Mouse (Mus musculus) embryonic facial prominence, embryonic 13.5 days (tissue): Measurements from ENCODE around the gene Dgkd. TPM values are rescaled to one million over a fixed set of nuclear protein-coding genes. Genes with fewer than 3 reads are reported as not detected.

Experiments
- ATAC-seq: fragments of 200-750 bp; cut with Nextera tagmentation; 2 replicates; pipeline ENCODE4 v1.8.0; 2017; ENCODE audit warnings: low read depth; ENCODE audit not compliant: insufficient number of reproducible peaks, insufficient read depth, low FRiP score, low TSS enrichment
- H3K27ac ChIP-seq: fragments of 300-500 bp; sonication (generic); 2 replicates; pipeline ENCODE4 v1.5.1; 2015; ENCODE audit warnings: moderate library complexity, mild to moderate bottlenecking, inconsistent platforms
- H3K27me3 ChIP-seq: fragments of 300-500 bp; sonication (generic); 2 replicates; pipeline ENCODE4 v1.6.1; 2015; ENCODE audit warnings: mild to moderate bottlenecking, inconsistent platforms
- H3K36me3 ChIP-seq: fragments of 300-500 bp; sonication (generic); 2 replicates; pipeline ENCODE4 v1.6.1; 2015; ENCODE audit warnings: mild to moderate bottlenecking, inconsistent platforms
- H3K4me1 ChIP-seq: fragments of 300-500 bp; sonication (generic); 2 replicates; pipeline ENCODE4 v1.6.1; 2015; ENCODE audit warnings: inconsistent platforms
- H3K4me2 ChIP-seq: fragments of 300-500 bp; sonication (generic); 2 replicates; pipeline ENCODE4 v1.6.1; 2015; ENCODE audit warnings: moderate library complexity, mild to moderate bottlenecking, inconsistent platforms
- H3K4me3 ChIP-seq: fragments of 300-500 bp; sonication (generic); 2 replicates; pipeline ENCODE4 v1.5.1; 2015; ENCODE audit warnings: mild to moderate bottlenecking, inconsistent platforms
- H3K9ac ChIP-seq: fragments of 300-500 bp; sonication (generic); 2 replicates; pipeline ENCODE4 v1.6.1; 2015; ENCODE audit warnings: mild to moderate bottlenecking, inconsistent platforms
- H3K9me3 ChIP-seq: fragments of 300-500 bp; sonication (generic); 2 replicates; pipeline ENCODE4 v1.6.1; 2016; ENCODE audit warnings: inconsistent platforms
- WGBS: fragments of 180-500 bp; shearing (Covaris S2); methylation state at CpG from one replicate; pipeline ENCODE4 v1.1.7; 2015; ENCODE audit warnings: mixed read lengths; 5-methylcytosine and 5-hydroxymethylcytosine counted together
- polyA plus RNA-seq: library from polyadenylated mRNA; unstranded; fragments of >200 nt; fragmentation: Nextera tagmentation; extraction: Ambion mirVana; gene quantifications from 2 replicates; pipeline ENCODE4 v1.2.1, GENCODE M21; 2015

The Dgkd gene
- polyA plus RNA-seq, 1 experiment from 2014 or later = 28.8 TPM

- WGBS = 58% methylated on average over 2 of the region's 2 CpGs
- Histone ChIP-seq H3K27ac (no peak overlapping the region), H3K4me2 (no peak overlapping the region), H3K9me3 (no peaks in the 10 kb centered on the region), H3K4me3 (no peak overlapping the region), H3K9ac (no peak overlapping the region), H3K27me3 (no peaks in the 10 kb centered on the region), H3K36me3 (no peaks in the 10 kb centered on the region; the same call in 1 of the 2 replicates), H3K4me1 (0 out of 2 replicates have a peak, but pooled peaks cover 4% of the 10 kb centered on the region)
- ATAC-seq = no peak
These were observed 39.4 kb downstream of the Dgkd start for GRCm38 (mm10) chr1:87892499-87892898.

GRCm38 (mm10) chr1:87893414-87893813, 40.3 kb downstream of the Dgkd start:
- H3K4me2 ChIP-seq = no peak overlapping the region
- 91% methylated on average over 4 of the region's 4 CpGs for WGBS
- no peak overlapping the region for H3K27ac ChIP-seq
- no peak overlapping the region for H3K4me3 ChIP-seq
- H3K36me3 ChIP-seq = no peaks in the 10 kb centered on the region
- H3K4me1 ChIP-seq = 0 out of 2 replicates have a peak, but pooled peaks cover 4% of the 10 kb centered on the region
- H3K9me3 ChIP-seq = no peaks in the 10 kb centered on the region
- H3K27me3 ChIP-seq = no peaks in the 10 kb centered on the region
- ATAC-seq = no peak
- no peak overlapping the region for H3K9ac ChIP-seq

- ATAC-seq = no peak
- H3K4me2 ChIP-seq = no peak overlapping the region
- WGBS = 93% methylated on average over 2 of the region's 2 CpGs
- no peaks in the 10 kb centered on the region for H3K9me3 ChIP-seq
- H3K36me3 ChIP-seq = no peaks in the 10 kb centered on the region
- no peak overlapping the region for H3K27ac ChIP-seq
- no peak overlapping the region for H3K4me3 ChIP-seq
- no peak overlapping the region for H3K9ac ChIP-seq
- no peaks in the 10 kb centered on the region for H3K27me3 ChIP-seq
- H3K4me1 ChIP-seq = no peaks in the 10 kb centered on the region
These were observed 43.8 kb downstream of the Dgkd start for GRCm38 (mm10) chr1:87896921-87897320.

GRCm38 (mm10) chr1:87899701-87900100, 46.6 kb downstream of the Dgkd start:
- 65% methylated on average over 2 of the region's 2 CpGs for WGBS

GRCm38 (mm10) chr1:87900979-87901378, 47.9 kb downstream of the Dgkd start:
- Histone ChIP-seq H3K36me3 (peaks cover 12% of the 10 kb centered on the region), H3K27ac (no peak overlapping the region), H3K4me1 (no peaks in the 10 kb centered on the region), H3K9me3 (no peaks in the 10 kb centered on the region), H3K4me2 (no peak overlapping the region), H3K27me3 (no peaks in the 10 kb centered on the region), H3K4me3 (no peak overlapping the region), H3K9ac (no peak overlapping the region)
- no peak for ATAC-seq
- WGBS = 79% methylated on average over 6 of the region's 6 CpGs

More at GRCm38 (mm10) chr1:87899701-87900100, 46.6 kb downstream of the Dgkd start:
- ATAC-seq = no peak
- no peak overlapping the region for H3K9ac ChIP-seq
- no peaks in the 10 kb centered on the region for H3K4me1 ChIP-seq
- peaks cover 12% of the 10 kb centered on the region for H3K36me3 ChIP-seq
- no peak overlapping the region for H3K4me2 ChIP-seq
- H3K27me3 ChIP-seq = no peaks in the 10 kb centered on the region
- H3K27ac ChIP-seq = no peak overlapping the region
- no peak overlapping the region for H3K4me3 ChIP-seq
- no peaks in the 10 kb centered on the region for H3K9me3 ChIP-seq

- Histone ChIP-seq H3K4me3 (no peak overlapping the region), H3K36me3 (peaks cover 18% of the 10 kb centered on the region), H3K9me3 (no peaks in the 10 kb centered on the region), H3K9ac (no peak overlapping the region), H3K4me2 (no peak overlapping the region), H3K27me3 (no peaks in the 10 kb centered on the region), H3K4me1 (no peaks in the 10 kb centered on the region), H3K27ac (no peak overlapping the region)
- ATAC-seq = no peak
These were observed 49.1 kb downstream of the Dgkd start for GRCm38 (mm10) chr1:87902186-87902585.

- Histone ChIP-seq H3K27ac (no peak overlapping the region), H3K9ac (no peak overlapping the region), H3K4me1 (no peaks in the 10 kb centered on the region), H3K27me3 (no peaks in the 10 kb centered on the region), H3K4me3 (no peak overlapping the region), H3K4me2 (no peak overlapping the region), H3K9me3 (no peaks in the 10 kb centered on the region), H3K36me3 (peaks cover 29% of the 10 kb centered on the region)
- WGBS = 92% methylated on average over 5 of the region's 5 CpGs
- ATAC-seq = no peak
These were observed 53.4 kb downstream of the Dgkd start for GRCm38 (mm10) chr1:87906361-87906956.

- 88% methylated on average over 2 of the region's 2 CpGs for WGBS
- H3K9ac ChIP-seq = no peak overlapping the region
- no peaks in the 10 kb centered on the region for H3K9me3 ChIP-seq
- H3K27me3 ChIP-seq = no peaks in the 10 kb centered on the region
- H3K27ac ChIP-seq = no peak overlapping the region
- peaks cover 22% of the 10 kb centered on the region for H3K36me3 ChIP-seq
- H3K4me3 ChIP-seq = no peak overlapping the region
- H3K4me1 ChIP-seq = no peaks in the 10 kb centered on the region
- no peak for ATAC-seq
- no peak overlapping the region for H3K4me2 ChIP-seq
These were observed 54.9 kb downstream of the Dgkd start for GRCm38 (mm10) chr1:87908006-87908405.

GRCm38 (mm10) chr1:87908736-87909135, 55.6 kb downstream of the Dgkd start:
- Histone ChIP-seq H3K4me3 (no peak overlapping the region), H3K9ac (no peak overlapping the region), H3K27me3 (no peaks in the 10 kb centered on the region), H3K4me2 (no peak overlapping the region), H3K27ac (no peak overlapping the region), H3K36me3 (peaks cover 19% of the 10 kb centered on the region), H3K9me3 (no peaks in the 10 kb centered on the region), H3K4me1 (no peaks in the 10 kb centered on the region)
- WGBS = 79% methylated on average over 3 of the region's 3 CpGs
- no peak for ATAC-seq

GRCm38 (mm10) chr1:87909565-87909964, 56.5 kb downstream of the Dgkd start:
- ATAC-seq = no peak

GRCm38 (mm10) chr1:87910428-87910827, 57.3 kb downstream of the Dgkd start:
- Histone ChIP-seq H3K9me3 (no peaks in the 10 kb centered on the region), H3K4me1 (no peaks in the 10 kb centered on the region), H3K27ac (no peak overlapping the region), H3K9ac (no peak overlapping the region), H3K27me3 (no peaks in the 10 kb centered on the region), H3K4me2 (no peak overlapping the region), H3K36me3 (peaks cover 24% of the 10 kb centered on the region), H3K4me3 (no peak overlapping the region)
- no peak for ATAC-seq
- WGBS = 78% methylated on average over 1 of the region's 1 CpGs

More at GRCm38 (mm10) chr1:87909565-87909964, 56.5 kb downstream of the Dgkd start:
- no peak overlapping the region for H3K27ac ChIP-seq
- no peaks in the 10 kb centered on the region for H3K4me1 ChIP-seq
- H3K4me2 ChIP-seq = no peak overlapping the region
- no peak overlapping the region for H3K9ac ChIP-seq
- no peak overlapping the region for H3K4me3 ChIP-seq
- peaks cover 19% of the 10 kb centered on the region for H3K36me3 ChIP-seq
- no peaks in the 10 kb centered on the region for H3K27me3 ChIP-seq
- H3K9me3 ChIP-seq = no peaks in the 10 kb centered on the region

GRCm38 (mm10) chr1:87913356-87913755, 60.3 kb downstream of the Dgkd start:
- no peak for ATAC-seq
- no peak overlapping the region for H3K27ac ChIP-seq
- H3K4me2 ChIP-seq = no peak overlapping the region
- no peaks in the 10 kb centered on the region for H3K27me3 ChIP-seq
- no peak overlapping the region for H3K9ac ChIP-seq
- peaks cover 41% of the 10 kb centered on the region for H3K36me3 ChIP-seq
- H3K4me3 ChIP-seq = no peak overlapping the region
- no peaks in the 10 kb centered on the region for H3K4me1 ChIP-seq
- no peaks in the 10 kb centered on the region for H3K9me3 ChIP-seq
